Mouse (Mus musculus) forebrain, embryonic 13.5 days (tissue): ENCODE measurements around the gene Atg2b. TPM values are rescaled to one million over a fixed set of nuclear protein-coding genes. Genes with fewer than 3 reads are reported as not detected.

Source experiments
- ATAC-seq: fragments of 200-750 bp; cut with Nextera tagmentation; 2 replicates; pipeline ENCODE4 v1.8.0; 2017
- H3K27ac ChIP-seq: fragments of 300-500 bp; sonication (generic); 2 replicates; pipeline ENCODE4 v1.5.1; 2015; ENCODE audit warnings: inconsistent platforms, mild to moderate bottlenecking, moderate library complexity
- H3K27me3 ChIP-seq: fragments of 300-500 bp; sonication (generic); 2 replicates; pipeline ENCODE4 v1.6.1; 2015; ENCODE audit warnings: mild to moderate bottlenecking, inconsistent platforms
- H3K36me3 ChIP-seq: fragments of 300-500 bp; sonication (generic); 2 replicates; pipeline ENCODE4 v1.6.1; 2015; ENCODE audit warnings: mild to moderate bottlenecking, inconsistent platforms; ENCODE audit not compliant: poor library complexity, severe bottlenecking
- H3K4me1 ChIP-seq: fragments of 300-500 bp; sonication (generic); 2 replicates; pipeline ENCODE4 v1.6.1; 2015; ENCODE audit warnings: inconsistent platforms
- H3K4me2 ChIP-seq: fragments of 300-500 bp; sonication (generic); 2 replicates; pipeline ENCODE4 v1.6.1; 2015; ENCODE audit warnings: inconsistent platforms, mild to moderate bottlenecking, moderate library complexity
- H3K4me3 ChIP-seq: fragments of 300-500 bp; sonication (generic); 2 replicates; pipeline ENCODE4 v1.5.1; 2015; ENCODE audit warnings: mild to moderate bottlenecking, inconsistent platforms
- H3K9ac ChIP-seq: fragments of 300-500 bp; sonication (generic); 2 replicates; pipeline ENCODE4 v1.6.1; 2015; ENCODE audit warnings: mild to moderate bottlenecking, inconsistent platforms
- H3K9me3 ChIP-seq: fragments of 300-500 bp; sonication (generic); replicated peaks from 2 replicates; pipeline ENCODE4 v1.6.1; 2016; ENCODE audit warnings: inconsistent platforms
- WGBS: fragments of 180-500 bp; shearing (Covaris S2); methylation state at CpG from one replicate; pipeline ENCODE4 v1.1.7; 2015; 5-methylcytosine and 5-hydroxymethylcytosine counted together
- polyA plus RNA-seq: library from polyadenylated mRNA; unstranded; fragments of >200 nt; fragmentation: Nextera tagmentation; extraction: Ambion mirVana; gene quantifications from 2 replicates; pipeline ENCODE4 v1.2.1, GENCODE M21; 2015

Gene Atg2b
- polyA plus RNA-seq, 1 experiment from 2014 or later: 11.5 TPM

- H3K4me1 ChIP-seq: no peaks in the 10 kb centered on the region
- H3K27me3 ChIP-seq: no peaks in the 10 kb centered on the region
- H3K4me2 ChIP-seq: no peak overlapping the region
- WGBS: 93% methylated on average over 2 of the region's 2 CpGs
- no peak overlapping the region for H3K27ac ChIP-seq
- peaks cover 12% of the 10 kb centered on the region for H3K36me3 ChIP-seq
- H3K4me3 ChIP-seq: no peak overlapping the region
- no peaks in the 10 kb centered on the region for H3K9me3 ChIP-seq
- no peak overlapping the region for H3K9ac ChIP-seq
- no peak for ATAC-seq
These were observed 74.0 kb downstream of the Atg2b start for GRCm38 (mm10) chr12:105611045-105611444.

GRCm38 (mm10) chr12:105606881-105607280 lies 78.1 kb downstream of the Atg2b start:
- Histone ChIP-seq H3K4me3 (no peak overlapping the region), H3K36me3 (no peaks in the 10 kb centered on the region), H3K27me3 (no peaks in the 10 kb centered on the region), H3K4me1 (no peaks in the 10 kb centered on the region), H3K27ac (no peak overlapping the region), H3K4me2 (no peak overlapping the region), H3K9me3 (no peaks in the 10 kb centered on the region), H3K9ac (no peak overlapping the region)
- ATAC-seq: no peak
- WGBS: 83% methylated on average over 4 of the region's 4 CpGs

- ATAC-seq: no peak
- H3K36me3 ChIP-seq: no peaks in the 10 kb centered on the region
These were observed 79.8 kb downstream of the Atg2b start for GRCm38 (mm10) chr12:105605212-105605611.

GRCm38 (mm10) chr12:105603904-105604303 lies 81.1 kb downstream of the Atg2b start:
- Histone ChIP-seq H3K4me1 (peaks cover 7% of the 10 kb centered on the region), H3K27ac (no peak overlapping the region), H3K4me3 (no peak overlapping the region), H3K36me3 (no peaks in the 10 kb centered on the region), H3K9ac (no peak overlapping the region), H3K4me2 (no peak overlapping the region), H3K9me3 (no peaks in the 10 kb centered on the region), H3K27me3 (no peaks in the 10 kb centered on the region)
- 95% methylated on average over 11 of the region's 11 CpGs for WGBS
- ATAC-seq: no peak

More at GRCm38 (mm10) chr12:105605212-105605611, 79.8 kb downstream of the Atg2b start:
- Histone ChIP-seq H3K9me3 (no peaks in the 10 kb centered on the region), H3K4me2 (no peak overlapping the region), H3K4me3 (no peak overlapping the region), H3K27ac (no peak overlapping the region), H3K4me1 (peaks cover 7% of the 10 kb centered on the region), H3K27me3 (no peaks in the 10 kb centered on the region), H3K9ac (no peak overlapping the region)
- WGBS: 6% methylated on average over 8 of the region's 8 CpGs

GRCm38 (mm10) chr12:105602581-105603210 lies 82.3 kb downstream of the Atg2b start, which contains the start of gene Bdkrb1:
Gene Bdkrb1 (plus strand): TSS chr12:105603085.
- Histone ChIP-seq H3K9me3 (no peaks in the 10 kb centered on the region), H3K4me3 (no peak within 1 kb of the TSS), H3K4me2 (no peak within 1 kb of the TSS), H3K27ac (no peak within 1 kb of the TSS; the same call in 1 of the 2 replicates), H3K9ac (no peak within 1 kb of the TSS), H3K36me3 (no peaks in the 10 kb centered on the region), H3K27me3 (no peaks in the 10 kb centered on the region), H3K4me1 (peaks cover 7% of the 10 kb centered on the region)
- ATAC-seq: no peak
- 79% methylated on average over 11 of the region's 11 CpGs for WGBS

- no peaks in the 10 kb centered on the region for H3K36me3 ChIP-seq
- no peaks in the 10 kb centered on the region for H3K9me3 ChIP-seq
- no peak overlapping the region for H3K9ac ChIP-seq
- 40% methylated on average over 6 of the region's 6 CpGs for WGBS
- no peaks in the 10 kb centered on the region for H3K27me3 ChIP-seq
- no peak overlapping the region for H3K4me3 ChIP-seq
- H3K4me1 ChIP-seq: peaks cover 7% of the 10 kb centered on the region
- H3K4me2 ChIP-seq: no peak overlapping the region
- H3K27ac ChIP-seq: no peak overlapping the region; the same call in 1 of the 2 replicates
- ATAC-seq: no peak
These were observed 83.4 kb downstream of the Atg2b start for GRCm38 (mm10) chr12:105601586-105601985.

- no peaks in the 10 kb centered on the region for H3K27me3 ChIP-seq
- H3K4me2 ChIP-seq: no peak overlapping the region
- no peaks in the 10 kb centered on the region for H3K36me3 ChIP-seq
- H3K27ac ChIP-seq: no peak overlapping the region
- no peak overlapping the region for H3K9ac ChIP-seq
- H3K4me3 ChIP-seq: no peak overlapping the region
- H3K4me1 ChIP-seq: peaks cover 7% of the 10 kb centered on the region
- no peaks in the 10 kb centered on the region for H3K9me3 ChIP-seq
- ATAC-seq: no peak
- 61% methylated on average over 5 of the region's 5 CpGs for WGBS
These were observed 85.9 kb downstream of the Atg2b start for GRCm38 (mm10) chr12:105599098-105599497.

GRCm38 (mm10) chr12:105598503-105598902 lies 86.5 kb downstream of the Atg2b start:
- Histone ChIP-seq H3K27me3 (no peaks in the 10 kb centered on the region), H3K9ac (no peak overlapping the region), H3K9me3 (no peaks in the 10 kb centered on the region), H3K4me2 (no peak overlapping the region), H3K27ac (no peak overlapping the region), H3K36me3 (no peaks in the 10 kb centered on the region), H3K4me1 (peaks cover 7% of the 10 kb centered on the region), H3K4me3 (no peak overlapping the region)
- no peak for ATAC-seq
- 85% methylated on average over 10 of the region's 10 CpGs for WGBS

GRCm38 (mm10) chr12:105597135-105597534 lies 87.9 kb downstream of the Atg2b start:
- H3K4me2 ChIP-seq: no peak overlapping the region
- peaks cover 7% of the 10 kb centered on the region for H3K4me1 ChIP-seq
- H3K4me3 ChIP-seq: no peak overlapping the region
- 88% methylated on average over 8 of the region's 8 CpGs for WGBS
- no peaks in the 10 kb centered on the region for H3K27me3 ChIP-seq
- H3K27ac ChIP-seq: no peak overlapping the region
- H3K36me3 ChIP-seq: no peaks in the 10 kb centered on the region
- ATAC-seq: no peak
- H3K9me3 ChIP-seq: no peaks in the 10 kb centered on the region
- no peak overlapping the region for H3K9ac ChIP-seq

GRCm38 (mm10) chr12:105593471-105593870 lies 91.5 kb downstream of the Atg2b start:
- WGBS: 52% methylated on average over 4 of the region's 4 CpGs
- H3K27ac ChIP-seq: no peak overlapping the region
- no peak overlapping the region for H3K4me3 ChIP-seq
- no peak for ATAC-seq
- H3K4me1 ChIP-seq: no peaks in the 10 kb centered on the region
- H3K36me3 ChIP-seq: no peaks in the 10 kb centered on the region
- no peaks in the 10 kb centered on the region for H3K27me3 ChIP-seq
- H3K4me2 ChIP-seq: no peak overlapping the region
- H3K9ac ChIP-seq: no peak overlapping the region
- no peaks in the 10 kb centered on the region for H3K9me3 ChIP-seq

- 97% methylated on average over 23 of the region's 23 CpGs for WGBS
- Histone ChIP-seq H3K9ac (no peak overlapping the region), H3K4me2 (no peak overlapping the region), H3K4me3 (no peak overlapping the region), H3K27ac (no peak overlapping the region), H3K36me3 (no peaks in the 10 kb centered on the region), H3K27me3 (peaks cover under 1% of the 10 kb centered on the region; the same call in 1 of the 2 replicates), H3K9me3 (no peaks in the 10 kb centered on the region), H3K4me1 (no peaks in the 10 kb centered on the region)
- no peak for ATAC-seq
These were observed 92.7 kb downstream of the Atg2b start for GRCm38 (mm10) chr12:105592361-105592761.

GRCm38 (mm10) chr12:105590786-105591185 lies 94.2 kb downstream of the Atg2b start:
- H3K27ac ChIP-seq: no peak overlapping the region
- peaks cover 3% of the 10 kb centered on the region; the same call in 1 of the 2 replicates for H3K27me3 ChIP-seq
- H3K4me1 ChIP-seq: no peaks in the 10 kb centered on the region
- no peaks in the 10 kb centered on the region for H3K36me3 ChIP-seq
- H3K4me2 ChIP-seq: no peak overlapping the region
- H3K9ac ChIP-seq: no peak overlapping the region
- no peaks in the 10 kb centered on the region for H3K9me3 ChIP-seq
- 87% methylated on average over 7 of the region's 7 CpGs for WGBS
- no peak for ATAC-seq
- H3K4me3 ChIP-seq: no peak overlapping the region

GRCm38 (mm10) chr12:105587526-105587925 lies 97.5 kb downstream of the Atg2b start:
- Histone ChIP-seq H3K27me3 (peaks cover 3% of the 10 kb centered on the region; the same call in 1 of the 2 replicates), H3K4me1 (no peaks in the 10 kb centered on the region), H3K4me3 (no peak overlapping the region), H3K27ac (no peak overlapping the region), H3K9ac (no peak overlapping the region), H3K9me3 (no peaks in the 10 kb centered on the region), H3K4me2 (no peak overlapping the region), H3K36me3 (no peaks in the 10 kb centered on the region)
- 87% methylated on average over 8 of the region's 8 CpGs for WGBS
- no peak for ATAC-seq
